Mouse (Mus musculus) liver, embryonic 15.5 days (tissue): ENCODE measurements around the gene Eri3. TPM values are rescaled to one million over a fixed set of nuclear protein-coding genes. Genes with fewer than 3 reads are reported as not detected.

Experiments used
- ATAC-seq: fragments of 200-750 bp; cut with Nextera tagmentation; 2 replicates; pipeline ENCODE4 v1.8.0; 2017; ENCODE audit warnings: moderate number of reproducible peaks, mild to moderate bottlenecking, moderate library complexity; ENCODE audit not compliant: insufficient read depth
- H3K27ac ChIP-seq: fragments of 300-500 bp; sonication (generic); replicated peaks from 2 replicates; pipeline ENCODE4 v1.5.1; 2015; ENCODE audit warnings: mild to moderate bottlenecking, inconsistent platforms
- H3K27me3 ChIP-seq: fragments of 300-500 bp; sonication (generic); 2 replicates; pipeline ENCODE4 v1.6.1; 2015; ENCODE audit warnings: mild to moderate bottlenecking, inconsistent platforms
- H3K36me3 ChIP-seq: fragments of 300-500 bp; sonication (generic); replicated peaks from 2 replicates; pipeline ENCODE4 v1.6.1; 2015; ENCODE audit warnings: moderate library complexity, mild to moderate bottlenecking, inconsistent platforms
- H3K4me1 ChIP-seq: fragments of 300-500 bp; sonication (generic); replicated peaks from 2 replicates; pipeline ENCODE4 v1.6.1; 2015; ENCODE audit warnings: inconsistent platforms
- H3K4me2 ChIP-seq: fragments of 300-500 bp; sonication (generic); 2 replicates; pipeline ENCODE4 v1.6.1; 2015; ENCODE audit warnings: moderate library complexity, mild to moderate bottlenecking, inconsistent platforms
- H3K4me3 ChIP-seq: fragments of 300-500 bp; sonication (generic); replicated peaks from 2 replicates; pipeline ENCODE4 v1.5.1; 2015; ENCODE audit warnings: mild to moderate bottlenecking, inconsistent platforms
- H3K9ac ChIP-seq: fragments of 300-500 bp; sonication (generic); 2 replicates; pipeline ENCODE4 v1.6.1; 2015; ENCODE audit warnings: moderate library complexity, mild to moderate bottlenecking, inconsistent platforms
- H3K9me3 ChIP-seq: fragments of 300-500 bp; sonication (generic); replicated peaks from 2 replicates; pipeline ENCODE4 v1.6.1; 2016; ENCODE audit warnings: inconsistent platforms
- WGBS: fragments of 180-500 bp; shearing (Covaris S2); methylation state at CpG from one replicate; pipeline ENCODE4 v1.1.7; 2015; ENCODE audit warnings: mixed read lengths; ENCODE audit not compliant: insufficient replicate concordance; 5-methylcytosine and 5-hydroxymethylcytosine counted together
- polyA plus RNA-seq: library from polyadenylated mRNA; unstranded; fragments of >200 nt; fragmentation: Nextera tagmentation; extraction: Ambion mirVana; gene quantifications from 2 replicates; pipeline ENCODE4 v1.2.1, GENCODE M21; 2015

Eri3 gene
- polyA plus RNA-seq, result 37.6 and 39.0 TPM in 2 replicates

DNA sequence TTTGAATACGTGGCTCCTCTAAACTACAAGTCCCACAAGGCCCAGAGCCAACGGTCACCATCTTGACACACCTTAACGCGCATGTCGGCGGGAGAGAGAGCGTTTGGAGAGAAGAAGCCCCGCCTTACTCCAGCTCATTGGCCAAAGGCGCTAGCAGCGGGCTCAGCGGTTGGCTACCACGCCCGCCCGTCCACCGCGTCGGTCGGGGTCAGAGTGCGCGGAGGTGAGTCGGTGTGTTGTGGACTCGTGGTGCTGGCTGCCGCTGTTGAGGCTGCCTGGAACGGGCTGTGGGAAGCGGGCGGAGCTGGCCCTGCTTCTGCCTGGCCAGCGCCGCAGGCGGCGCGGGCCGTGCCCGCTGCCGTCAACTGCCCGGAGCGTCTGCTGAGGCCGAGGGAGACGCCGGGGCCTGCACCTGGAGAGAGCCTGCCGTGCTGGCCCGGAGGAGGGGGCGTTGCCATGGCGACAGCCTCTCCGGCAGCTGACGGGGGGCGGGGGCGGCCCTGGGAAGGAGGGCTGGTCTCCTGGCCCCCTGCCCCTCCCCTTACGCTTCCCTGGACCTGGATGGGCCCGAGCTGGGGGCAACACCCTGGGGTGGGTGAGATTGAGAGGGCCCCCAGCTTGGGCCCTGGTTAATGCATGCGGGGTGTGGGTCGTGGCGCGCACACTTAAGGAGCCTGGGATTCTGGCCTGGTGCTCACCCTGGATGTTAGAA lies at the start of gene Eri3:
Gene Eri3, plus strand, starts transcription at position 226 of the 712 bp plus-strand sequence.
- H3K9me3 ChIP-seq, result no peaks in the 10 kb centered on the region
- H3K36me3 ChIP-seq, result no peaks in the 10 kb centered on the region
- WGBS, result under 1% methylated on average over 53 of the region's 53 CpGs
- H3K9ac ChIP-seq, result peak within 1 kb of the TSS; percentile 85
- H3K4me1 ChIP-seq, result peaks cover 31% of the 10 kb centered on the region
- peak within 1 kb of the TSS; percentile 71 for H3K27ac ChIP-seq
- H3K4me3 ChIP-seq, result peak within 1 kb of the TSS; percentile 91
- ATAC-seq, result peak; percentile 100
- no peaks in the 10 kb centered on the region for H3K27me3 ChIP-seq
- peak within 1 kb of the TSS; percentile 97 for H3K4me2 ChIP-seq

DNA sequence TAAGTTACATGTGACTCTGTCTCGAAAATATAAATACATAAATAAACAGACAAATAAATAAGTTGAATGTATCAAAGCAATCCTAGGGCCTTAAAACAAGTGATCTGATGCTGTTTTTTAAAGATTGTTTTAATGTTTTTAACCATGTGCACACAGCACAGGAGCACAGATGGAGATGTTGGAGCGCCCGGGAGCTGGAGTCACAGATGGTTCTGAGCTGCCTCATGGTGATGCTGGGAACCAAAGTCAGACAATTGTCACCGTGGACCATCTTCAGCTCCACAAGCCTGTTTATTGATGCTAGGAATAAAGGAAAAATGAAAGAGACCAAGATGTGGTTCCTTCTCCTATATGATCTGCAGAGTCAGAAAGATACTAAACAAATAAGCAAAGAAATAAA lies 31.9 kb upstream of the Eri3 start:
- ATAC-seq, result no peak
- WGBS, result 75% methylated on average over 4 of the region's 4 CpGs
- H3K4me2 ChIP-seq, result no peak overlapping the region
- H3K27me3 ChIP-seq, result 0 out of 2 replicates have a peak, but pooled peaks cover 8% of the 10 kb centered on the region
- no peaks in the 10 kb centered on the region for H3K9me3 ChIP-seq
- no peaks in the 10 kb centered on the region for H3K36me3 ChIP-seq
- no peak overlapping the region for H3K27ac ChIP-seq
- H3K4me3 ChIP-seq, result no peak overlapping the region
- H3K4me1 ChIP-seq, result no peaks in the 10 kb centered on the region
- no peak overlapping the region for H3K9ac ChIP-seq

DNA sequence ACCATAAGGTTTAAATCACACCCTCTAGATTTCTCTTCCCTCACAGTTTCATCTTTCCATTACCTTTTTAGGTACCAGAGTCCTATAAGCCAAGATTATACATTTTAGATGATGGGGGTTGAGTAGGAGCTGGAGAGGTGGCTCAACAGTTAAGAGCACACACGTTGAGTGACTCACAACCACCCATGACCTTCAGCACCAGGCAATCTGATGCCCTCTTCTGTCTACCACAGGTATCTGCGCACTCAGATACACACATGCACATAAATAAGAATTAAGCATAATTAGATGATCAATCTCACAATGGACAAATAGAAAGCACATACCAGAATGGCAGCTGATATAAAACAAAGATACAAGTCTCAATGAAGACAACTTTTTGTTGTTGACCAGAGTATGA lies 28.8 kb upstream of the Eri3 start:
- Histone ChIP-seq H3K4me1 (peaks cover 20% of the 10 kb centered on the region), H3K9me3 (no peaks in the 10 kb centered on the region), H3K9ac (no peak overlapping the region), H3K36me3 (no peaks in the 10 kb centered on the region), H3K27me3 (no peaks in the 10 kb centered on the region; the same call in 1 of the 2 replicates), H3K4me2 (no peak overlapping the region), H3K4me3 (no peak overlapping the region), H3K27ac (no peak overlapping the region)
- ATAC-seq, result no peak
- 52% methylated on average over 2 of the region's 2 CpGs for WGBS

GRCm38 (mm10) chr4:117525990-117526389 lies 24.2 kb upstream of the Eri3 start:
- H3K9ac ChIP-seq, result no peak overlapping the region
- H3K4me3 ChIP-seq, result no peak overlapping the region
- ATAC-seq, result peak; percentile 83
- H3K4me2 ChIP-seq, result peak overlapping the region; percentile 33; the same call in 1 of the 2 replicates
- H3K27ac ChIP-seq, result no peak overlapping the region
- peaks cover 26% of the 10 kb centered on the region for H3K4me1 ChIP-seq
- no peaks in the 10 kb centered on the region for H3K9me3 ChIP-seq
- no peaks in the 10 kb centered on the region for H3K36me3 ChIP-seq
- 29% methylated on average over 5 of the region's 5 CpGs for WGBS
- H3K27me3 ChIP-seq, result peaks cover 25% of the 10 kb centered on the region

- H3K27ac ChIP-seq, result no peak overlapping the region
- peaks cover 25% of the 10 kb centered on the region for H3K27me3 ChIP-seq
- no peaks in the 10 kb centered on the region for H3K36me3 ChIP-seq
- no peak overlapping the region for H3K4me2 ChIP-seq
- no peak overlapping the region for H3K4me3 ChIP-seq
- no peaks in the 10 kb centered on the region for H3K9me3 ChIP-seq
- H3K4me1 ChIP-seq, result peaks cover 26% of the 10 kb centered on the region
- H3K9ac ChIP-seq, result no peak overlapping the region
- no peak for ATAC-seq
- WGBS, result 60% methylated on average over 9 of the region's 9 CpGs
These were observed 22.9 kb upstream of the Eri3 start for GRCm38 (mm10) chr4:117527116-117527899.

- no peak overlapping the region for H3K9ac ChIP-seq
- peaks cover 25% of the 10 kb centered on the region for H3K27me3 ChIP-seq
- WGBS, result 17% methylated on average over 1 of the region's 1 CpGs
- no peak overlapping the region for H3K27ac ChIP-seq
- no peak for ATAC-seq
- no peak overlapping the region for H3K4me2 ChIP-seq
- no peak overlapping the region for H3K4me3 ChIP-seq
- no peaks in the 10 kb centered on the region for H3K9me3 ChIP-seq
- H3K36me3 ChIP-seq, result no peaks in the 10 kb centered on the region
- peaks cover 26% of the 10 kb centered on the region for H3K4me1 ChIP-seq
These were observed 22.2 kb upstream of the Eri3 start for GRCm38 (mm10) chr4:117527952-117528351.

- Histone ChIP-seq H3K4me2 (no peak overlapping the region), H3K4me3 (no peak overlapping the region), H3K9me3 (no peaks in the 10 kb centered on the region), H3K9ac (no peak overlapping the region), H3K36me3 (no peaks in the 10 kb centered on the region), H3K4me1 (peaks cover 21% of the 10 kb centered on the region), H3K27ac (no peak overlapping the region), H3K27me3 (peaks cover 31% of the 10 kb centered on the region)
- 51% methylated on average over 4 of the region's 4 CpGs for WGBS
- no peak for ATAC-seq
These were observed 20.3 kb upstream of the Eri3 start for GRCm38 (mm10) chr4:117529843-117530242.

DNA sequence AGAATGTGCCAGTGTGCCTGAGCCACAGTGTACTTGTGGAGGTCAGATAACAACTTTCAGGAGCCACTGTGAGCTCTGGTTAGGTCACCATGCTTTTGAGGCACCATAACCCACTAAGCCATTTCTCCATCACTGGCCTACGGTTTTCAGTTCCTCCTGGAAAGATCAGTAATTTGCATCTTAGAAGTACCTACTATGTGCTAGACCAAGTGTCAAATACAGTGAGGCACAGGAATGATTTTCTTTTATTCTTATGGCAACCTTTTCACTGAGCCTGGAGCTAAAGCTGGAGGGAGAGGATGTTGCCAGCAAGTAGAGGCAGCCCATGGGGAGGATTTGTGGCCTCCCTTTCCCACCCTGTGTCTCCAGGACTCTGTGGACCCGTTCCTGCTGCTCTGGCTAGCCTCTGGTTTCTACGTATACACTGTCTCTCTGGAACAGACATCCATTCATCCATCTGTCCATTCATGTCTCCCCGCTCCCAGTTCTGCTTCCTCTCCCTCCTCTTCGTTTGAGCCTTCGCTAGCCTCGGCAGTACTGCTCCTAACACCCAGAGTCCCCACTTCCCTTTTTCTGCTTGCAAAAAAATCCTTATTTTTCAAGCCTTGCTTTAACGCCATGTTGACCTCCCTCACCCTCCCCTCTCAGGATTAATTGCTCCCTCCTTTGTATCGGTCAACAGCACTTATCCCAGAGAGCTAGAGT lies 14.5 kb upstream of the Eri3 start:
- 27% methylated on average over 9 of the region's 9 CpGs for WGBS
- Histone ChIP-seq H3K4me2 (no peak overlapping the region), H3K4me1 (no peaks in the 10 kb centered on the region), H3K4me3 (no peak overlapping the region), H3K9me3 (no peaks in the 10 kb centered on the region), H3K27me3 (peaks cover 7% of the 10 kb centered on the region), H3K27ac (no peak overlapping the region), H3K9ac (no peak overlapping the region), H3K36me3 (no peaks in the 10 kb centered on the region)
- no peak for ATAC-seq

DNA sequence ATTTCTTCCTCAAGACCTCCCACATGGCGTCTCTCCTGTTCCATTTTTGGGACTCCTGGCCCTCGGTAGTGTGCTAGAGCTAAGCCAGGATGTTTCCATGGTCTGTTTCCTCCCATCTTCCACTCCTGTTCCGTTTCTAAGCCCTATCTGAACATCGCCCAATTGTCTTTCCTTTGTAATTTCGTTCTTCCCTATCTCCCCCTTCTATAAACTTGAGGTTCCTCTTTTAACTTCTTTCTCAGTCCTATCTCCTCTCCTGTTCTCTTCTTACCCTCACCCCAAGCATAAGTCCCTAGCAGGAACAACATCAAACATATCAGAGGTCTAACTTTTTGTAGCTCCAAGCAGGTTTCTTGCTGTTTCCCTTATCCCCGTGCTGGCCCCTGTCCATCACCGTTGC lies 13.2 kb upstream of the Eri3 start:
- Histone ChIP-seq H3K27ac (no peak overlapping the region), H3K9me3 (no peaks in the 10 kb centered on the region), H3K9ac (no peak overlapping the region), H3K4me1 (no peaks in the 10 kb centered on the region), H3K4me2 (no peak overlapping the region), H3K27me3 (peaks cover 6% of the 10 kb centered on the region), H3K36me3 (no peaks in the 10 kb centered on the region), H3K4me3 (no peak overlapping the region)
- WGBS, result 24% methylated on average over 7 of the region's 7 CpGs
- no peak for ATAC-seq

- H3K9me3 ChIP-seq, result no peaks in the 10 kb centered on the region
- peaks cover 13% of the 10 kb centered on the region for H3K27me3 ChIP-seq
- WGBS, result 63% methylated on average over 8 of the region's 8 CpGs
- H3K36me3 ChIP-seq, result no peaks in the 10 kb centered on the region
- no peak overlapping the region for H3K4me3 ChIP-seq
- no peak for ATAC-seq
- H3K4me1 ChIP-seq, result no peaks in the 10 kb centered on the region
- H3K9ac ChIP-seq, result no peak overlapping the region
- no peak overlapping the region for H3K27ac ChIP-seq
- H3K4me2 ChIP-seq, result no peak overlapping the region
These were observed 10.7 kb upstream of the Eri3 start for GRCm38 (mm10) chr4:117539329-117539980.
